Mouse (Mus musculus): Measurements from ENCODE around the gene Slc7a7.

DNA sequence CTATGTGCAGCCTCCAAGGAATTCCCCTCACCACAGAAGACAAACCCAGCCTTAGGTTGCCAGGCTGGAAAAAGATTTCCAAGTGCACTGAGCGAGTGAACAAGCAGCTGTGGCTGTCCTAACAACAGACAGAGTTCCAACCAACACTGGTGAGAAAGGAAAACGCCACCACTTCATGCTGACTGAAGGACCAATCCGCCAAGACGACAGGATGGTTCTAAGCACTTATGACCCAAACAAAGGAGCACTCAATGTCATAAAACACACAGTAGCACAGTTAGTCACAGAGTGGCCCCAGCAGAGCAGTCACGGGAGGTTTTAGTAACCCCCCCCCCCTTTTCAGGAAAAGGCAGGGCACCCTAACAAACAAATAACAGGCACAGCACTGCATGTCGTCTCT lies 26.7 kb downstream of the Slc7a7 start:
- no peak for TF ChIP-seq GATA1 (IDR thresholded peaks at IDR 0.05; ENCODE audit: borderline replicate concordance, low read length)
- no peak for TF ChIP-seq FLI1 (IDR thresholded peaks at IDR 0.05; ENCODE audit: low read length)

Measured in megakaryocyte, embryonic 14.5 days (primary cell).